Mouse (Mus musculus) spleen, embryonic (tissue): ENCODE data around the gene Olfr746.

Experiments used
- CTCF ChIA-PET: fragments of 350-600 bp; sonication (Branson Sonifier 250); formaldehyde crosslinking; loops from one replicate; lab custom pipeline; 2022; lab: Charles Lee

Gene Olfr746

DNA sequence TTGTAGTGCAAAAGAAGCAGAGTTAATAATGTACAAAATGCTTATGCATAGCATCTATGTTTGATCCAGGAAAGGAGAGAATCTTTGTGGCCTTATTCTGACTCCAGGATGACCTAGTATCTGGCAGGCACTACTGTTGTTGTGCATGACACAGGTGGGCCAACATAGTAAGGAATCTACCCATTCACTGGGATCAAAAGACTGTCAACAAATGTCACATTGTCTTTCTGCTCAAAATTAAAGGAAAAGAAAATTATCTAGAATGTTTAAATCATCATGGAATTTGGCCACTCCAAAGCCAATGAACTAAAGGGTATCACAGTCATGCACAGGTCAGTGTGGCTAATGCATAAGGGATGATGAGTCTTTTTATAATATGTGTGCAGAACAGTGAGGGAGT is at the start of gene Olfr746:
Olfr746 (plus strand) TSS at position 301 of the 400 bp plus-strand sequence.
- CTCF ChIA-PET: no interaction called here

- CTCF ChIA-PET: no interaction called here
Observed at GRCm38 (mm10) chr14:50614579-50614978, 32.3 kb upstream of the Olfr746 start, which contains the start of gene Olfr744. Gene Olfr744 (plus strand): TSS chr14:50614879.

DNA sequence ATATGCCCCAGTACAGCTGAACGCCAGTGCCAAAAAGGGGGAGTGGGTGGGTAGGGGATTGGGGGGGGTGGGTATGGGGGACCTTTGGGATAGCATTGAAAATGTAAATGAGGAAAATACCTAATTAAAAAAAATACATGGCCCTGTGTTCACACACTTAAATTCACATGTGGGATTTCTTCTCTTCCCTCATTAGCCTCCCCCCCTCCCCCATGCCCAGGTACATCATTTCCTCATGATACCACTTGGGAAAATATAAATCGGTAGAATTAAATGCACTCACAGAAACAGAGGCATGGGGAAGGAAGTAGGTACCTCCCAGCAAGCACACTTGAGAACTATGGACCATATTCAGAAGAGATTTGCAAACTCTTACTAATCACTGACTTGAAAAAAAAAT is 7.8 kb upstream of the Olfr746 start, which contains the start of gene Olfr745:
Olfr745 (plus strand) TSS at position 301 of the 400 bp plus-strand sequence.
- CTCF ChIA-PET: no interaction called here

- CTCF ChIA-PET: no interaction called here
Observed at GRCm38 (mm10) chr14:50693106-50693505, 46.2 kb downstream of the Olfr746 start, which contains the start of gene Olfr747. Gene Olfr747 (minus strand): TSS chr14:50693206.
